Mouse (Mus musculus): Measurements from ENCODE around the gene Gm42791. TPM values are rescaled to one million over a fixed set of nuclear protein-coding genes. Genes with fewer than 3 reads are reported as not detected.

Gene Gm42791
- total and polyA plus RNA-seq, 3 experiments = 6.3 to 6.5 TPM; not detected in 1

DNA sequence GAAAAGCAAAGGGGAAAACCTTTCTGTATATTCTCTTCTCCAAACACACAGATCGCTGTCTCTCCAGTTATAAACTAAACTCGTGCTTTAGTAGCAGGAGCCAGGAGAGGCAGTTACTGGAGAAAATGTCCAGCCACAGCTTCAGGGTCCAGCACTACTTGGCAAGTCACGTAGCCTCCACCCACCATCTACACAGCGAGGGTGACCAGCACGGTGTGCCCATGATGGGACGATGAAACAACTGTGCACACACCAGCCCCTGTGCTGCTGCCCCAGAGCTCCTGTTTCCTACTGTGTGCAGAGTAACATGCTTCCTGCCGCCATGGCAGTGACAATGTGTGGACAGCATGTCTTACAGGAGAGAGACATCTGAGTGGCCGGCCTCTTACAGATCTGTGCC lies 121.8 kb downstream of the Gm42791 start:
- no peak for DNase-seq

DNA sequence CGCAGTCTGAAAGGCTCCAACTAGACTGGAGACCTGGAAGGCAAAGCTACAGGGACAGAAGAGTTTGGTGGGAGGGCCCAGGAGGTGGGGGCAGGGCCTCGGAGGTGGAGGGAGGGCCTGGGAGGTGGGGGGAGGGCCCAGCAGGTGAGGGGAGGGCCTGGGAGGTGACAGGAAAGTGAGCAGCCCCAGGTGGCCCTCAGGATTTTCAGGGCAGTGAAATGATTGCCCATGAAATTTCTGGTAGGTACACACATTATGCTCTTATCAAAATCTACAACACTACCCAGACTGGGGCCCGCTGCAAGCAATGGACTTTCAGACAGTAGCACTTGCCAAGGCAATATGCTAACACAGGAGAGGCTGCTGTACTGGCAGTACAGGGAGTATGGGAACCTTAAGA lies 125.4 kb downstream of the Gm42791 start:
- no peak for DNase-seq

DNA sequence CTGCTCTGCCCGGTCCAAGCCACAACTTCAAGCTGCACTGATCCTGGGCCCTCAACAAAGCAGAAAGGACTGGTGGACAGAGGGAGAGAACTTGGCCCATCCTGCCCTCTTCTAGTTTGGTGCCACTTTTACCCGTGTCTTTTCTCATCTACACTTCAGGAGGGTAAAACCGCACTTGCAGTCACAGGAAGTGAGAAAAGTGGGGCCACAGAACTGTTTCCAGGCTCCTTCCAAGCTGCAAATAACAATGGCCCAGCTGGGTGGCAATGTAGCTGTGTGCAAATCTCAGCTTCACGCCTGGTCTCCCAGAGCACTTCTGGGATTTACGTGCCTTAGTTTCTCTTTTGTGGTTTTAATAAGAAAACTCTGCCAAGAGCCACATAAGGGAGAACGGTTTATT lies 127.2 kb downstream of the Gm42791 start:
- no peak for DNase-seq

DNA sequence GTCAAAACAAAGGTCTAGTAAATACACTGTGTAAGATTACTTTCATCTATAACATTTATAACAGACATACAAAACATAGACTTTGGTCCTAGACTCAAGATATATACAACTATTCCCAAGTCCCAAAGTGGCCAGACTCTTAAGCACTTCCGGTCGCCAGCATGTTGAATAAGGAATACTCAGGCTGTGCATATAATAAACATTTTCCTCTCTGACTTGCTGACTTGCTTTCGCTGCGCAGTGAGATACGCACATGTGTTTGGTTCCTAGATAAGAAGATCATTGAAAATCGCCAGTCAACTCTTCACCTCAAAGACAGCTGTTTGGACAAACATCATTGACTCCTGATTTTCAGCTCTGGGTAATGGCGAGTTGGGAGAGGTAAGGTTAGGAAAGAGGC lies 127.8 kb downstream of the Gm42791 start:
- DNase-seq = no peak

DNA sequence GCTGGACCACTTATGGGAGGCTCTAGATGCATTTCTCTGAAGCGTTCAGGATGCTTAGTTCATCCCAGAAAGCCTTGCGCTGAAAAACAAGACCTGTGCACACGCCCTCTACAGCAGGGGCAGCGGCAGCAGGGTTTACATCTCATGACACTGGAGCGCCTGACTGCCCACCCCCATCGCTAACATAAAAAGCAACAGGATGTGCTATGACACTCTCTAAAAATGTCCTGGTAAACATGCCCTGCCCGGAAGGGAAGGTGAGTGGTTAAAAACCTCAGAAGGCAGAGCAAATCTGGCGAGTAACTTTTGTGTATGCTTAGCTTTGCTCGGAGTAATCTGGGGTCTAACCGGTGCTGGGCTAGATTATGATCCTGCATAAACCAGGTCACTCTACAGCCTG lies 128.4 kb downstream of the Gm42791 start:
- DNase-seq = no peak

DNA sequence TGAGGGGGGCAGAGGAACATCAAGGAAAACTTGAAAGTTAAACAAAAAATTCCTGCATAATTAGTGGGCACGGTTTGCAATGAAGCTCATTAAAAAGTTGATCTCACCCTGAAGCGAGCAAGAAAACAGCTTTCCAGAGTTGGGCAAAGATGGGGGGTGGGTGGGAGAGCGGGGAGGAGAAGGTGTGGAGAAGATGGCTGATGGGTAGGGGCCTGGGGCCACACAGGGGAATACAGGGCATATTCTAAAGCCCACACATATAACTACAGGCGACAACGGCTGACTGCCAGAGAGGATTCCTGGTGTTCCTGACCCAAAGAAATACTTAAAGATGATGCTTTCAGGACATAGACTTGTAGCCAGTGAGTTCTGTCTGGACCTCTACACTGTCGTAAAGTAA lies 131.5 kb downstream of the Gm42791 start:
- no peak for DNase-seq

DNA sequence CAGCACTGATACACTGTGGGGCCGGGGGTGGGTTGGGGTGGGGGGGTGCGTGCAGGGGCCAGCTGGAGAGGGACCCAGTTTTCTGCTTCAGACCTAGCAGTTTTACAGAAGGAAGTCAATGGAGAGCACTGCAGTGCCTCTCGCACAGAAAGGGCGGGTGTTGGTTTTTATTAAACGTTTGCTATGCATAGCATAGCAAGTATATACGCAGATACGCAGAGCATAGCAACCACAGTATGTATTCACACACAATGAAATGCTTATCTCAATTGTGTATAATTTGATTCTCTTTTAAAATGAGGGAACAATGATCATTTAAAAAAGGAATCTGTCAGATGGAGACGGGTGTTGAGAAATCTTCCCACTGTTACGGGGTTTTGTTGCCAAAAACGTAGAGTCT lies 132.1 kb downstream of the Gm42791 start:
- DNase-seq = no peak

DNA sequence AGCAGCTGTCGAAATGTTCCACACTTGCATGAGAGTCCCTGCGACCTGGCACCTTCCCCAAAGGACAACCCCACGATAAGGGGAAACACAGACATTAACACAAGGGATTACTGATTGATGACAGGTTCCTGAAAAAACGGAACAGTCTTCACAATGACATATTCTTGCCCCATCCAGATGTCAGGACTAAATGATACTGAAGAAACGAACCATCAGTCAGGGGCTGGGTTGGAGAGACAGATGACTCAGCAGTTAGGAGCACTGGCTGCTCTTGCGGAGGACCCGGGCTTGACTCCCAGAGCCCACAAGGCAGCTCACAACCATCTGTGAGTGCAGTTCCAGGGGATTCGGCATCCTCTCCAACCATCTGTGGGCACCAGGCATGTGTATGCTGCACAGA lies 132.8 kb downstream of the Gm42791 start:
- DNase-seq = no peak

DNA sequence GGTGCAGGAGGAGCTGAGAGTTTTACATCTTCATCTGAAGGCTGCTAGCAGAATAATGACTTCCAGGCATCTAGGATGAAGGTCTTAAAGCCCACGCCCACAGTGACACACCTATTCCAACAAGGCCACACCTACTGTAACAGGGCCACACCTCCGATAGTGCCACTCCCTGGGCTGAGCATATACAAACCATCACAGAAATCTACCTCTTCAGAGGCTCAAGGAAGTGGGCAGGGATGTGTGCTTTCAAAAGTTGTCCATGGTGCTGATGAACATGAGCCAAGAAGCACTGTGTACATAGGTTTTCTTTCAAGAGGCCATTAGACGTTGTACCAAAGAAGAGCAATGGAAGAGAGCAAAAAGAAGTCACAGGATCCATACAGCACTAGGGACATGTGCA lies 137.4 kb downstream of the Gm42791 start:
- no peak for DNase-seq

DNA sequence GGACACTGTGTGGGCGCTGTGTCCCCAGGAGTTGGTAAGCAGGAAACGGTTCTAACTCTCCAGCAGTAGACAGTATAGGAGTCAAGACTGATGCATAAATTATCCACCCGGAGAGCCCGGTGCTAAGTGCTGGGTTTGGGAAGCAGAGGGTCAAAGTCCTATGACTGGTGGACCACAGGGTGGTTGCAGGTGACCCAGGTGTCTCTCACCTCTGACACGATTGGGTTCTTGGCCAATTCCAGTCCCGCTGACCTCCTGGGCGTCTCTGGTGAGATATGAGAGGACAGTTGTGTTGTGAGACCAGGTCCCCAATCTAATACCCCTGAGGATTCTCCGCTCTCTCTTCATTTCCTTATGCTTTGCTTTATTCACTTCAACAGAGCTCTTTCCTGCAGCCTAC lies 139.9 kb downstream of the Gm42791 start:
- DNase-seq = no peak

DNA sequence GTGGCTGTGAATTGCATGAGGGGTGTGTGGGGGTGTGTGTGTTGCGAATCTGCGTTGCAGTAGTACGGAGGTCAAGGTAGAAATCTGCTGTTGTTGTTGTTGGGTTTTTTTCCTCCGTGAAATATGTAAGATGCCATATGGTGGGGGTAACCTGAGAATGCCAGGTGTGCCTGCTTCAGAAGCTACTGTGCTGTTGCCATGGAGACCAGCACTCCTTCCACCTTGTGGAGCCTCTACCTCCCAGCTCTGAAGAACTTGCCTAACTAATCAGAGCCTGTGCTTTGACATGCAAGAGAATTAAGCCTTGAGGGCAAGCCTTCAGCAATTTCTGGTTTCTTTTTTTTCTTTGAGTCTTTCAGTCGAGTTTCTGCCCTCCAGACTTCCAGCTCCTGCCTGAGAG lies 140.8 kb downstream of the Gm42791 start:
- no peak for DNase-seq

DNA sequence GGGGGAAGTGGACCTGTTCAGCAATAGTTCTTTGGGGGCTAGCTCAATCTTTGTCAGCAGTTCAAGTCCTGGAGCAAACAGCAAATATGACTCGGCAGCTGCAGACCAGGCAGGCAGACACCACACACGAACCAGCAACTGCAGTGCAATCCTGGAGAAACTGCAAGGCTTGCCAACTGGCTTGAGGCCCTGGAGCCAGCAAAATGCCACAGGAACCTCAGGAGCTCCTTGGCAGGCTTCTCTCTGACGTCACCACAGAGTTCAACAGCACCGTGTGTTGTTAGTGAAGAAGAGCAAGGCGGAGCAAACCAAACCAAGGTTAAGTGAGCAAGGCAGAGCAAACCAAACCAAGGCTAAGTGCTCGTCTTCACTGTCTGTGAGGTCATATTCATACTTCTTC lies 145.4 kb downstream of the Gm42791 start:
- no peak for DNase-seq

DNA sequence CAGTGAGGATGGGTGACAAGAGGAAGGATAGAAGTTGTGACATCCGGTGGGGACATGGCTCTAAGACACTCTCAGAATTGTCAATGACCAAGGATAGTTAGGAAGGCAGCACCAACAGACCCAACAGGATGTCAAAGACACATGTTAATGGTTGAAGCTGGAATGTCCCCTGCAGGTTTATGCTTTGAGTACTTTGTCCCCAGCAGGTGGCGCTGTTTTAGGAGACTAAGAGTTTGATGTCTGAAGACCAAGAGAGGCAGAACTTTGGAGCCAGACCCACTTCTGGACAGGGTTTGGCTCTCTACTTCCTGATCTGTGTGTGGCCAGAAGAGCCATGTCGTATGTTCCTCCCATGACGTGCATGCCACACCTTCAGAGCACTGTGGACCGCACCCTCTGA lies 147.9 kb downstream of the Gm42791 start:
- DNase-seq = no peak

Other genes starting within 250 kb of the Gm42791 start
- 10 to 100 TPM in 1 of 2 experiments, 1 to 10 TPM in 1; 6.5 to 10.1 TPM for gene Katnal1, start 65.8 kb downstream of the Gm42791 start, total RNA-seq (2021)
- gene Katnal1, start 65.8 kb downstream of the Gm42791 start, polyA plus RNA-seq (2012; rRNA removed) = 3.2 and 3.8 TPM in 2 replicates
- 10 to 100 TPM; 28.5 to 40.7 TPM for gene Uspl1, start 189.2 kb upstream of the Gm42791 start, total RNA-seq (2021)
- 3.2 and 4.2 TPM in 2 replicates for gene Uspl1, start 189.2 kb upstream of the Gm42791 start, polyA plus RNA-seq (2012; rRNA removed)
- 100 to 1,000 TPM; 128 to 135 TPM for gene Hmgb1, start 189.3 kb upstream of the Gm42791 start, total RNA-seq (2021)
- gene Hmgb1, start 189.3 kb upstream of the Gm42791 start, polyA plus RNA-seq (2012; rRNA removed) = 5.1 and 7.5 TPM in 2 replicates